8 mouse cellular contexts compared by ENCODE assay signal in the genomic region with DNA sequence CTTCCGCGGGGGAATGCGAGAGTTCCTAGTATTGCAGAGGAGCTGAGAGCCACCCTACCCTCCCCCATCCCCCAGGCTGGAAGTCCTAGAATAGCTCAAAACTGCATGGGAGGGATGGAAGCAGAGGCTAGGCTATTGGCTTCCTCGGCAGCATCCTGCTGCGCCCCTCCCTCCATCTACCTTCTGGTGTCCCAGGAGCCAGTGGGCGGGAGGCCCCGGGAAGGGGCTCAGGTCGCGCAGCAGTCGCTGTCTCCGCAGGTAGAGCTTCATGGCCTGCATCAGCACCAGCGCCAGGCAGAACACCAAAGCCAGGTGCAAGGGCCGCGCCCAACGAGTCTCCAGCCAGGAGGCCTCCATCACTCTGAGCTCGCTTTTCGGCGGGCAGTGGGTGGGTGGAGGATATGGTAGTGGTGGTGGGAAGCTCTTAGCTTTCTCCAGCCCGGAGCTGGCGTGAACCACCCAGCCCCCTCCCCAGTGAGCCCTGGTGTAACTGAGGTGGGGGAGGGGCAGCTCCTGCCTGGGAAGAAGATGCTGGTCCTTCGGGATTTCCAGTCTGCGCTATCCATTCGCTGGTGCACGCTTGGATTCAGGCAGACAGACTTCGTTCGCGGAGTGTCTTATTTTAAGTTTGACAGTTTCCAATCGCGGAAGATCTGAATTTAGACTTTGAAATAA. TPM values are rescaled to one million over a fixed set of nuclear protein-coding genes. Genes with fewer than 3 reads are reported as not detected.
DNase-seq lines count a peak whose midpoint lies in the region.

TSS of gene Cyp4x1 (minus strand) at position 661 of the 675 bp plus-strand sequence.

- H3K9me3 ChIP-seq in forebrain, embryonic 10.5 days, result no peaks in the 10 kb centered on the region

- DNase-seq in 3134 (ENCODE audit: extremely low read depth, insufficient read length, low spot score), result peak; percentile 3
- DNase-seq in ZHBTc4 (ENCODE audit: low read depth, low spot score), result peak; percentile 37
- peak; percentile 30 for DNase-seq in forebrain, embryonic 10.5 days (ENCODE audit: extremely low spot score, low spot score)
- DNase-seq in layer of hippocampus, adult 11-12 months (ENCODE audit: low spot score), result peak; percentile 68
- DNase-seq in mesoderm, embryonic 11.5 days (ENCODE audit: low read depth, low spot score), result peak; percentile 30
- DNase-seq in telencephalon, adult 2 months (ENCODE audit: low read depth, low spot score), result peak; percentile 77
- DNase-seq in lung, postnatal 4 days, result no peak
- DNase-seq in lung, postnatal 10 days, result no peak

- peak within 1 kb of the TSS; percentile 55 for H3K4me3 ChIP-seq in forebrain, embryonic 10.5 days

- WGBS in forebrain, embryonic 10.5 days, result 1% methylated on average over 29 of the region's 29 CpGs

- H3K36me3 ChIP-seq in forebrain, embryonic 10.5 days (replicated peaks), result no peaks in the 10 kb centered on the region

- peaks cover 10% of the 10 kb centered on the region for H3K4me1 ChIP-seq in forebrain, embryonic 10.5 days

- peak within 1 kb of the TSS; percentile 51; the same call in 1 of the 2 replicates for H3K27ac ChIP-seq in forebrain, embryonic 10.5 days

- peaks cover 33% of the 10 kb centered on the region for H3K27me3 ChIP-seq in forebrain, embryonic 10.5 days (ENCODE audit: poor library complexity, severe bottlenecking)

RNA-seq across cellular contexts. Expression of gene Cyp4x1, which starts in this region (rescaled TPM):
- 0.07 and 0.12 TPM in 2 replicates for polyA plus RNA-seq in forebrain, embryonic 10.5 days (2016; fragmentation: Nextera tagmentation; extraction: Ambion mirVana)

Comparison
In these comparisons a context has a peak if more than half of its experiments do, and no peak if none do; other contexts are left out.
1. Peak in DNase-seq, H3K4me3 ChIP-seq and H3K27ac ChIP-seq in forebrain, embryonic 10.5 days; RNA of the gene not detected or under 1 TPM.
2. DNase-seq: peak in 3134 (single experiment), ZHBTc4 (single experiment), layer of hippocampus, adult 11-12 months (single experiment), mesoderm, embryonic 11.5 days (single experiment) and telencephalon, adult 2 months (single experiment); none in lung, postnatal 4 days (0 of 2) and lung, postnatal 10 days (single experiment).